Mouse (Mus musculus) forebrain, embryonic 14.5 days (tissue): ENCODE measurements at regions not wholly inside any gene's neighbourhood (a gene's known extent, or its start where the extent isn't known, plus 50 kb on each side); places are given as distances from the start of the nearest gene placed in this dataset.
A peak's percentile ranks its signal among the peaks of the same experiment; 100 is the strongest.

Source experiments
- ATAC-seq: fragments of 200-750 bp; cut with Nextera tagmentation; 2 replicates; pipeline ENCODE4 v1.8.0; 2017; ENCODE audit warnings: mild to moderate bottlenecking, moderate library complexity
- DNase-seq: peaks from one replicate; pipeline ENCODE4 v3.0.0-alpha.2; 2015; ENCODE audit warnings: low spot score
- H3K27ac ChIP-seq: fragments of 300-500 bp; sonication (generic); 2 replicates; pipeline ENCODE4 v1.5.1; 2014; ENCODE audit warnings: low read depth, mild to moderate bottlenecking, control low read depth, low read length, moderate library complexity
- H3K27me3 ChIP-seq: fragments of 300-500 bp; sonication (generic); replicated peaks from 2 replicates; pipeline ENCODE4 v1.6.1; 2014; ENCODE audit warnings: low read length, control low read depth, mixed read lengths; ENCODE audit not compliant: control insufficient read depth, insufficient read depth
- H3K36me3 ChIP-seq: fragments of 300-500 bp; sonication (generic); 2 replicates; pipeline ENCODE4 v1.6.1; 2014; ENCODE audit warnings: low read length, control low read depth; ENCODE audit not compliant: control insufficient read depth, insufficient read depth
- H3K4me1 ChIP-seq: fragments of 300-500 bp; sonication (generic); 2 replicates; pipeline ENCODE4 v1.6.1; 2014; ENCODE audit warnings: antibody characterized with exemption, low read length, control low read depth; ENCODE audit not compliant: control insufficient read depth, insufficient read depth
- H3K4me2 ChIP-seq: fragments of 300-500 bp; sonication (generic); 2 replicates; pipeline ENCODE4 v1.6.1; 2014; ENCODE audit warnings: mild to moderate bottlenecking, control low read depth, low read length
- H3K4me3 ChIP-seq: fragments of 300-500 bp; sonication (generic); 2 replicates; pipeline ENCODE4 v1.5.1; 2014; ENCODE audit warnings: low read depth, low read length, control low read depth
- H3K9ac ChIP-seq: fragments of 300-500 bp; sonication (generic); 2 replicates; pipeline ENCODE4 v1.6.1; 2014; ENCODE audit warnings: mild to moderate bottlenecking, low read length, control low read depth, moderate library complexity
- H3K9me3 ChIP-seq: fragments of 300-500 bp; sonication (generic); replicated peaks from 2 replicates; pipeline ENCODE4 v1.6.1; 2016; ENCODE audit warnings: low read length, control low read depth, mixed read lengths; ENCODE audit not compliant: control insufficient read depth
- WGBS: fragments of 180-500 bp; shearing (Covaris S2); extraction: QIAGEN DNeasy Blood & Tissue Kit; methylation state at CpG from one replicate; pipeline ENCODE4 v1.1.7; 2014; 5-methylcytosine and 5-hydroxymethylcytosine counted together

- no peak for ATAC-seq
- 54% methylated on average over 1 of the region's 1 CpGs for WGBS
- Histone ChIP-seq H3K4me3 (no peak overlapping the region), H3K9ac (no peak overlapping the region), H3K9me3 (no peaks in the 10 kb centered on the region), H3K36me3 (no peaks in the 10 kb centered on the region), H3K27me3 (no peaks in the 10 kb centered on the region), H3K4me2 (no peak overlapping the region), H3K27ac (no peak overlapping the region), H3K4me1 (no peaks in the 10 kb centered on the region)
- peak; percentile 50 for DNase-seq
These were observed 55.7 kb upstream of the Gabre start for GRCm38 (mm10) chrX:72330323-72330722.

GRCm38 (mm10) chrX:72328822-72329221 lies 54.2 kb upstream of the Gabre start:
- ATAC-seq (no peak), DNase-seq (no peak)
- no peaks in the 10 kb centered on the region for H3K4me1 ChIP-seq
- H3K9me3 ChIP-seq, result no peaks in the 10 kb centered on the region
- H3K27ac ChIP-seq, result no peak overlapping the region
- H3K4me3 ChIP-seq, result no peak overlapping the region
- no peaks in the 10 kb centered on the region for H3K27me3 ChIP-seq
- no peak overlapping the region for H3K4me2 ChIP-seq
- no peak overlapping the region for H3K9ac ChIP-seq
- 47% methylated on average over 2 of the region's 2 CpGs for WGBS
- no peaks in the 10 kb centered on the region for H3K36me3 ChIP-seq
